Mouse (Mus musculus): Measurements from ENCODE around the gene Mgea5.

GRCm38 (mm10) chr19:45738521-45738920 is 45.1 kb downstream of the Mgea5 start:
- TF ChIP-seq CTCF (IDR thresholded peaks at IDR 0.05; ENCODE audit: extremely low read depth, insufficient read depth, low read length): no peak
- TF ChIP-seq POLR2A (IDR thresholded peaks at IDR 0.05; ENCODE audit: extremely low read depth, insufficient read depth, low read length): no peak

Data from cortical plate, adult 2 months (tissue).